Mouse (Mus musculus) layer of hippocampus, postnatal 10 days (tissue): ENCODE results near the gene BC005537. TPM values are rescaled to one million over a fixed set of nuclear protein-coding genes. Genes with fewer than 3 reads are reported as not detected.
A peak's percentile ranks its signal among the peaks of the same experiment; 100 is the strongest.
"Not testable (repeated sequence)": the region's sequence is repeated elsewhere in the genome, so short reads cannot be mapped to it uniquely, and the experiment has no call there.

Experiments used
- DNase-seq, 2 experiments: peaks; one replicate each; pipeline ENCODE4 v3.0.0; 2021; ENCODE audit warnings: low spot score in 2 of 2
- long read RNA-seq: library from polyadenylated mRNA; stranded (forward); transcript quantifications from one replicate; pipeline ENCODE4 v2.0.0, GENCODE M21; 2023
- total RNA-seq, 2 experiments: library from RNA; stranded (reverse); gene quantifications; 2 replicates each; pipeline ENCODE4 v1.2.3; 2021

BC005537 gene
- total RNA-seq, result 100 to 1,000 TPM; 212 to 224 TPM
- long read RNA-seq, full-length matches to known transcripts, result 32 of 38 reads
- long read RNA-seq, partial matches to known transcripts, result 3 of 38 reads
- long read RNA-seq, other reads (novel, unspliced or antisense), result 3 of 38 reads

DNA sequence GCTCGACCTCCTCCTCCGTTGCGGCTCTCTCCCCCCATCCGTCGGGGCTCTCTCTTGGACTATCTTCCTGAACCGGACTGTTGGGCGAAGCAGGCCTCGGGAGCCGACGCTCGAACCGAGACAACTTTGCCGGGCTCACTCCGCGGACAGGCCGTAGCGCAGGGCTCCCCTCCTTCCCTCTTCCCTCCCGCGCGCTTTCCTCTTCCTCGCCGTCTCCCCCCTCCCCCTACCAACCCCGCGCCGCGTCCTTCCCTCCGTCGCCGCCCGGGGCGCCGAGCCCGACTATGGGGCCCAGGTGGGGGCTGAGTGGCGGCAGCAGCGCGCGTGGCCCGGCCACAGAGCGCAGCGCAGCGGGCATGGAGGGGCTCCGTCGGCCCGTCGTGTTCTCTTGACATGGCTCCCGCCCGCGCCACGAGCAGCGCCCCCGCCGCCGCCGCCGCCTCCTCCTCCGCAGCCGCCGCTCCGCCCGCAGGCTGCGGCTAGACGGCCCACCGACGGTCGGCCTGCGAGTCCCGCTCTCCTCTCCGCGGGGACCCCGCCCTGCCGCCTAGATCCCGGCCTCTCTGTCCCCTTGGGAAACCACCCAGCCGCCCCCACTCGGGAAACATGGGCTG is at the start of gene BC005537:
TSS of gene BC005537 (plus strand) at position 350 of the 614 bp plus-strand sequence.
- DNase-seq, result peak; percentile 67 to 74

DNA sequence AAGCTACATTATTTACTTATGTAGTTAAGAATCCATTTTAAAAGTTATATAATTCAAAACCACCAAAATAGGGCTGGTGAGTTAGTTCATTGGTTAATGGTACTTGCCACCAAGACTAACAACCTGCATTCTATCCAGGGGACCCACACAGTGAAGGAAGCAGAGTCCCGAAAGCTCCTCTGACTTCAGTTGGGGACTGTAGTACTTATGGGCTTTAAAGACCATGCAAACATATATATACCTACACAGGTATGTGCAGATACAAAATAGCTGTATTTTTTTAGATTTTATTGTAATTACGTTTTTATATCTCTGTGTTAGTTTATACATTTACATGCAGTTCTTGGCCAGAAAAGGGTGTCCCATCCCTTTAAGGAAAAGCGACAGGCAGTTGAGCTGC is 44.7 kb upstream of the BC005537 start:
- DNase-seq, result no peak

DNA sequence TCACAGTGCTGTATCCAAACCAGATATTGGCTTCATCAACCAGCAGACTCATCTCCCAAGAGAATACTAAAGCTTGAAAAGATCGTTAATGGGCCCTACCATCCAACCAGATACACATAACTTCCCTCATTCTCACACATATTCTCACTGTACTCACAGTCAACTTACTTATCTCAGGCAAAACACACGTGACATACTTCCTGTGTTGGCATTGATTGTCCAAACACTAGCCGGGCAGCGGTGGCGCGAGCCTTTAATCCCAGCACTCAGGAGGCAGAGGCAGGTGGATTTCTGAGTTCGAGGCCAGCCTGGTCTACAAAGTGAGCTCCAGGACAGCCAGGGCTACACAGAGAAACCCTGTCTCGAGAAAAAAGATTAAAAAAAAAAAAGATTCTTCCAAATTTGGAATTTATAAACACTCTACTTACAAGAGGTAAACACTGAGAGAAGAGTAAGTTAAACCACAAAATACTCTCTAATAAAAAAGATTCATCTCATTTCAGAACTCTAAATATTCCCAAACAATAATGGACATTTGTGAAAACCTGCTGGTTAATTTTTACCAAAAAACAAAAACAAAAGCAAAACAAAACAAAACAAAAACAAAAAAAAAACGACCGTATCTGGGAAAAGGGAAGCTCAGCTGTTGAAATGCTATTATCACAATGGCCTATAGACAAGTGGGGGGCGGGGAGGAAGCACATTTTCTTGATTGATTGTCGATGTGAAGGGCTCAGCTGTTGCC is 43.5 kb upstream of the BC005537 start:
- DNase-seq, result no peak

DNA sequence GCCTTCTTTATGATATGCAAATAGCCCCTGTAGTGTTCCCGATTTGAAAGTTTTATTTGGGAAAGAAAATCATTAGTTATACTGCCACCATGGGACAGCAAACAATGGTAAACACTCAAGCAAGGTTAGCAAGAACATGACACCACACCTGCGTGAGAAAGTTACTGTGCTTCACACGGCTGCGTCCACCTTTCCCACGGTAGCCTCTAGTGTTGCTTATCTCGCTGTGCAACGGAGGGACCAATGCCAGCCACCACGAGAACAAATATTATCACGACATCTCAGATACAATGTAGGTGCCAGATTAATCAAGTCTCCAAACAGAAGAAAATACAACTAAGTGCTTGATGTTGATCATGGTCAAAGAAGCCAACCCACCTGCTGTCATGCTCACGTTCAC is 42.0 kb upstream of the BC005537 start:
- no peak for DNase-seq

DNA sequence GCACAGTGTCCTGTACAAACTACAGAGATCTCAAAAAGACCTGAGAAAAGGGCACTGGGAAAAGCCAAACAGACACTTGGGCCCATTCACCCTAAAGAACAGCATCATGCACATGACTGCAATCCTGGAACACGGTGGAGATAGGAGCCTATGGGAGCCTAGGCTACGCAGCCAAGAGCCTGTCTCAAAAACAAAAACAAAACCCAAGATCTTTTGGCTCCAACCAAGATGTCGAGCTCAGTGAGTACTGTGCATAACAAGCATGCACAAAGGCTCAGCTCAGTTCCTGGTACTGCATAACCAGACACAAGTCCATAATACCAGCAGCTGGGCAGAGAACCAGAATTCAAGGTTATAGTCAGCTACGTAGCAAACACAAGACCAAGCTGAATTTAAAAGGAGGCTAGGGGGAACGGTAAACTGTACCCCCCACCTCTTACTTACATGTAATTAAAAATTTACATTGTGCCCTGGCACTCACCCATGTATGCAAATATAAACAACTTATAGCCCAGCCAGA is 41.0 kb upstream of the BC005537 start:
- no peak for DNase-seq

DNA sequence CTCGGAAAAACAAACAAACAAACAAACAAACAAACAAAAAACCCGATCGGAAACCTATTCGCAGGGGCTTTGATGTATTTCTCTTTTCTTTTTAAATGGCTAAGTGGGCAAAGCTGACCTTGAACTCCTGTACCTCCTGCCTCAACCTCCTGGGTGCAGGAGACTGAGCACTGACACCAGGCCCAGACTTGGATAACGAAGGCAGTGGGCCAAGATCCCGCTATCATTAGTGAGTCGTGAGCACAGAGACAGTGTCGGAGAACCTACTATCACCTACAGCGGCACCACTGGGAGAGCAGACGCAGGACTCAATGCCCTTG is 40.4 kb upstream of the BC005537 start:
- no peak for DNase-seq

DNA sequence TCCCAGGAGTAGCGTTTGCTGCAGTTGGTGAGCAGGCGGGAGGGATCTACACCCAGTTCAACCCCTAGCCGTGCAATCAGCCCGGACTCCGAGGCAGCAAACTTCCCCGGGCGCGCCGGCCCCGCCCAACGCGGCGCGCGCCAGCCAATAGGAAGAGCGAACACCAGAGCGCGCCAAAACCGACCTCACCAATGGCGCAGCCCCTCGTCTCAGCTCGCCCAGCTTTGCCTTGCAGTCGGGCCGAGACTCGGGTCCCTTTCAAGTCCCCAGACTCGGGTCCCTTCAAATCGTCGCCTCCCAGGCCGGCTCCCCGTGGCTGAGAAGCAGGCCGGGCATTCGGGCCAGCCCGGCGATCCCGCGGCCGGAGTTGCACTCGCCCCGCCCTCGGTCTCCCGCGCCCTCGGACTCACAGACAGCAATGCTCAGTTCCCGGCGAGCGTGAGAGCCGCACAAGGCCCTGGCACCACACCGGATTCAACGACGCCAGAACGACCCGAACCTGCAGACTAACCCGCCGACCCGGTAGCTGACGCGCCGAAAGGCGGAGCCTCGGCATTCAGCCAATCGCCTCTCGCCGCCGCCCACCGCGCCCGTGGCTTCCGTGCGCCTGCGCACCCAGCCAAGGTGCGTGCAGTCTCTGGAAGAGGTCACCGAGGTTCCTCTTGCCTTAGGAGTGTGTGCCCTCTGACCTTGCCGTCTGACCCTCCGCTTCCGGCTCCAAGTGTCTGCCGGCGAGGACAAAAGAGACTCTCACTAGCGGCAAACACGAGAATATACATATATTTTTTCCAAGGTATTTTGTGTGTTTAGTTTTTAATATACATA is 39.8 kb upstream of the BC005537 start, which contains the start of gene Gmnn:
TSS of gene Gmnn (minus strand) at position 521 of the 825 bp plus-strand sequence.
- peak; percentile 76 to 84 for DNase-seq

DNA sequence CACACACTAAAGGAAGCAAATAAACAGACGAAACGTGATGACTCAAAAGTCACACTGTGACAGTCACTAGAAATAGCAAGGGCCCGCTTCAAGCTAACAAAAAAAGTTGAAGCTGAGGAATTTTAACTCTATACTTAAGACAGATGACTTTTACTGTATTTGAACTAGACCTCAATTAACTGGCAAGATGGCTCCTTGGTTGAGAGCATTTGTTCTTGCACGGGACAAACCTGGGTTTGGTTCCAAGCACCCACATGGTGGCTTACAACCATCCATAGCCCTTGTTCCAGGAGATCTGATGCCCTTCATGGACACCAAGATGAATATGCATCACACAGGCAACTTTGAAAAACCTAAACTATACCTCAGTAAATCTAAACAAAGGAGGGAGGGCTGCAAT is 39.2 kb upstream of the BC005537 start:
- no peak for DNase-seq

DNA sequence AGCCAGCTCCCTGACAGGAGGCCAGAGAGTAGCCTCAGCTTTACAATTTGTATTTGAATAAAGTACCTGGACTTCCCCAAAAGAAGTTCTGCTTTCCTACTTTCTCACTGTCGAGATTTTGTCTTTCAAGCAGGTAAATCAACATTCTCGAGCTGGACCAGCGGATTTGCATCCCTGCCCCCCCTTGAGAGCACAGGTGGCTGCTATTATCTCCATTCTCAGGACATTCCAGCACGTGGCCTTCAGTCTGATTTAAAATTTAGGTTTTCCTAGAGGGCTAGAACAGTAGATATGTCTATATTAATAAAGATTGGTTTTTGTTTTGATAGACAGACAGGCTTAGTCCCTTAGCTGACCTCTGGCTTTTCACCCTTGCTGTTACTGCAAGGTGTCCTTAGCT is 33.6 kb upstream of the BC005537 start:
- not testable (repeated sequence) for DNase-seq

DNA sequence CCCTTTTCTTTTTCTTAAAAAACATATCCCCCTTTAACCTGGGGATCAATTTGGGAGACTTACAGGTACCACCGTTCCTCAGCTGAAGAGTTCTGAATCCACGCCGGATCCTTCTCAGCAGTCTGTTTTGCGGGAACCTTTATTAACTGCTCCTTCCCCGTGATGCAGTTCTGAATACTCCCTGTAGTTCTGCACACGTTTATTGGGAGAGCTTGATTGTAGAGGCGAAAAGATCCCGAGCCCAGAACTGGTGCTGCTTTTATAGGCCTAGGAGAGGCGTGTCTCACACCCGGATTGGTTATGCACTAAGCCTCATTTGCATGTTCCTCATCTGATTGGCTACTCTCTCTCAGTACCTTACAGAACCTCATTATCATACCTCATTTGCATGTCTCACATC is 30.0 kb upstream of the BC005537 start:
- DNase-seq, result not testable (repeated sequence)

DNA sequence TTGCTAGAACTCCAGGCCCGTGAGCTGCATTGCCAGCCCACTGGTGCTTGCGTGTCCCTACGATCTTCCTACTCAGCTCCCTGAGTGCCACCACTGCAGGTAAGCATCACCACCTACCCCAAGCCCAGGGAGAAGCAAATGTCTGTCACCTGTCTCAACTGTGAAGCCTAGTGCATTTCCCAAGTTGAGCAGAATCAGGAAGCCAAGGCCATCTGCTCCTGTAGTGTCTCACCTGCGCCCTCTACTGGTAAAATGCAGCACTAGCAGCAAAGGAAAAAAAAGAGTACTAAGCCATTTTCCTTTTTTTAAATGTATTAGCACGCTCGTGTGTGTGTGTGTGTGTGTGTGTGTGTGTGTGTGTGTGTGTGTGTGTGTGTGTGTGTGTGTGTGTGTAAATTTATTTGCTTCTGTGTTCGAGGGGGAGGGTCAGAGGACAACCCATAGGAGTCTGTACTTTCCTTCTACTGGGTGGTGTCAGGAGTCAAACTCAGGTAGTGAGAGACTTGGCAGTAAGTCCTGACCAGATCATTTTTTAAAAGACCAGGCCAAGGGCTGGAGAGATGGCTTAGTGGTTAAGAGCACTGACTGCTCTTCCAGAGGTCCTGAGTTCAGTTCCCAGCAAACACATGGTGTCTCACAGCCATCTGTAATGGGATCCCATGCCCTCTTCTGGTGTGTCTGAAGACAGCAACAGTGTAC is 25.2 kb upstream of the BC005537 start:
- DNase-seq, result peak; percentile 46 to 60

DNA sequence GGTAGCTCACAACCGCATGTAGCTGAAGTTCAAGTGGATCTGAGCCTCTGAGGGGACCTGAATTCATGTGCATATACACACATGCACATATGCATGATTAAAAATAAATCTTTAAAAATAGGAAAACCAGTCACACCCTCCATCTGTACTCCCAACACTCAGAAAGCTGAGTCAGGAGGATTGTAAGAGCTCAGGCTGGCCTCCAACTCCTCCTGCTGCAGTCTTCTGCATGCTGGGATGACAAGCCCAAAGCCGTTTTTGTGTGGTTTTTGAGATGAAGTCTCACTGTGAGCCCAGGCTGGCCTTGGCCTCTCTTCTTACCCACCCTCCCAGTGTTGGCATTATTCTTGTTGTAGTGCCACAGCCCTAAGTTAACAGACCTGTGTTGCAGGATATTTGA is 23.4 kb upstream of the BC005537 start:
- DNase-seq, result no peak

DNA sequence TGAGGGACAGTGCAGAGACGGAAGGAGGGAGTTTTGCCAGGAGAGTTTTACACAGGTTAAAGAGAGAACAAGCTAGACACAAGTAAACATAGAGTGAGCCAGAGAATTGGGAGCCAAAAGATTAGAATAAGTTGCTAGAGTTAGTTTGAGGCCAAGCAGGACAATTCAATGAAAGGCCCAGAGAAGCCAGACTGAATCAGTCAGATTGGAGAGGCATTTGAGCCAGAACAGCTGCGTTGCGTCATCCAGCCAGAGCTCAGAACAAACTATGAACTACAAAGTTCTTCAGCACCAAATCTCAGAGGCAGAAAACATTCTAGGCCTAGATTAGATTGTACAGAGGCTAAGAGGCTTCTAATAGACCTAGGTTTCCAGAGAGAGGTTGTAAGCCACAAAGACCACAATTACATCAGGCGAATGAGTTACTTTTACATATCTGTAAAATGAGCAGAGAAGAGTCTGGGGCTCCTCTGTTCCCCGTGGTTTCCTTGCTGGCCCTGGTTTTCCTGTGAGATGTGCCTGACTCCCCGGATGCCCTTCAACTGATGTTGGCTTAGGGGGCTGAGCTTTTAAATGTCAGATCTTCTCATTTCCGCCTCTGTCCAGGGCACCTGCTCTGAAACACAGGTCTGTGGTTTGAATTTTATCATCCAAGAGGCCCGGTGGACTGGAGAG is 22.6 kb upstream of the BC005537 start:
- DNase-seq, result no peak

DNA sequence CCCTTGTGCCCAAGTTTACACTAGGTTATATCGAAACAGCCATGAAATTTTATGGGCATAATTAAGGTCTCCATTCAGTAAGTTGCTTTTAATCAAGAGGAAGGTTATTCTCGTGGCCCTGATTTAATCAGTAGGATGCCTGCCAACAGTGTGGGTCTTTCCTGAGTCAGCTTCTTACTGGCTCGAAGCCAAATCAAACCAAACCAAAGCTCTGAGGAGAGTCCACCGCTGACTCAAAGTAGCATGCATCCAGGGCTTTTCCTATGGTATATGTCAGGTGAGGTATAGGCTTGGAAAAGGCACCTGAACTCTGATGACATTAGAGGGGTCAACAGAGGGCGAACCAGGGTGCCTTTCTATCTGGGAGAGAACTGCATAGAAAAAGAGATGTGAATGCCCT is 19.5 kb upstream of the BC005537 start:
- no peak for DNase-seq

DNA sequence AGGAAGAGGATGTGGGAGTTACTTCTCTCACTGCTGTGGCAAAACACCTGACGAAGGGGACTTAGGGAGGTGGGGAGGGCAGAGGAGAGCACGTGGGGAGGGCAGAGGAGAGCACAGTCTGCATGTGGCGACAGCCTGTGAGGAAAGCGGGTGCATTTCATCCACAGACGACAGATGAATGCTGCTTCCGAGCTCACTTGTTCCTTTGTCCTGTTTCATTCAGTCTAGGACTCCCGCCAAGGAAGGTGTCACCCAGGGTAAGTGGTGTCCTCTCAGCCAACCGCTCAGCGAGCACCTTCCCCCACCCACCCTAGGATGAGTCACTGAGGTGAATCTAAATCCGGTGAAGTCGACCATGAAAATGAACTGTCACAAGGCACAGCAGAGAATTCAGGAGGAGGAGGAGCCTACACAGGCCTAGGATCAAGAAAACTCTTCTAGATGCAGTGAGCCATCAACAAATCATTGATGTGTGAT is 15.4 kb upstream of the BC005537 start:
- DNase-seq, result no peak

DNA sequence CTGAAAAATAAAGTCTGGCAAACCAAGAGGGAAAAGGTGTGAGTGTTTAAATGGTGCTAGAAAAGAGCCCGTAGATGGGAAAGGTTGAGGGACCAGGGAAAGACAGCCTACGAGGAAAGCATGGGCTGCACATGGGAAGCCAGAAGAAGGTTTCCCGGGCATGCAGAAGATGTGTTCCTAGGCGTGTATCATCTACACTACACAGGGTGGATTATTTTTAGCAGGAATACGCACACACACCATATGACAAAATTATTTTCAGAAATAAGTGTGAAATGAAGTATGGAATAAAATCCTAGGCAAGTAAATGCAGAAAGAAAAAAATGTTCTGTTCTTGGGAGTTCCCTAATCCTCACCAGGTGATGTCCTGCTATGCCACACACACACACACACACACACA is 14.0 kb upstream of the BC005537 start:
- no peak for DNase-seq

DNA sequence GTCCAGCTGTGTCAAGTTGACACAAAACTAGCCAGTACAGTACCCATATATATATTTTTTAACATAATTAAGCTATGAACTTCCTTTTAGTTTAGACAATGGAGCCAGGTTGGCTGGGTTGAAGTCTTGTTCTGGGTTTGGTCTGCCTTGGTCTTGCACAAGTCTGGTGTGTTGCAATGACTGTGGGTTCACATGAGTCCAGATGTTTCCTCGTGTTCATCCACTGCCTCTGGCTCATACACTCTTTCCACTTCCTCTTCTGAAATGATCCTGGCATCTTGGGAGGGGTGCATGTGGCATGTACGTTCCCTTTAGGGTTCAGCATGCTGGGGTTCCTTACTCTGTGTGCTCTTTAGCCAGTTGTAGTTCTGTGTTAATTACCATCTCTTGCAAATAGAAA is 10.1 kb upstream of the BC005537 start:
- no peak for DNase-seq

DNA sequence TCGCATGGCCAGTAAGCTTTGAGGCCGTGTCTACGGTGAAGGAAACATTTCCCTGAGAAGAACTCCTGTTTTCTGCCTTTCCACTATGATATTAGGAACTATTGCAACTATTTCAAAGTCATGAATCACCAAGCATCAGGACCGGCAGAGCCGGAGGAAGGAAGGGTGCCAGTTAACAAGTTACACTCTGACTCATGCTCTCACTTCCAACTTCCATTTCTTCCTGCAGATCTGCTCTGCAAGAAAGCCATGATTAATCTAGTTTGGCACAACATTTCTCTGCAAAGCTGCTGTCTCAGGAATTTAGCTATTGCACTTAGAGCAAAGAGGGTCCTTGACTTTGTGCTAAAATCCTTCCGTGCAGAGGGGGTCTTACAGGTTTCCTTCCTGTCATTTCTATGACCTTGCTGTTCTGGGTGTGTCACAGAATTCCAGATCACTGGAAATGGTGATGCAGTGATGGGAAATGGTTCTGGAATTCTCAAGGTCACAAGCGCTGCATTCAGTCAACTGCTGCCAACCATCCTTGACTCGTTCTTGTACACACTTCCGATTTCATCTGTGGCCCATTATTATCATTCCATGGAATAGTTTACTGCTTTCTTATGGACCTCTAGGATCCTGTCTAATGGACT is 8.9 kb upstream of the BC005537 start:
- no peak for DNase-seq

DNA sequence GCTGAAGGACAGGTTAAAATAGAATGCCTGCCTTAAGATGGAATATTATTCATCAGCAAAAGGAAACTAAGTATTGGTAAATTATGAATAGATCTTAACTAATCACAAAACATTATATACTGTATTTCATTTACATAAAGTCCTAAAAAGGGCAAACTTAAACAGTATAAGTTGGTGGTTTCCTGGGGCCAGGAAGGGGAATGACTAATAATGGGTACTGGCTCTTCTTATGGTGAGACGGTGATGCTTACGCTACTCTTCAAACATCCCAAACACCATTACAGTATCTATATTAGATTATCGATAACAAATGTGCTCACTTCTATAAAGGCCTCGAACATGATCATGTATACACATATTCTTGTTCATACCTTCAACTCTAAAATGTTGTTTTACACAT is 2.8 kb upstream of the BC005537 start:
- no peak for DNase-seq

DNA sequence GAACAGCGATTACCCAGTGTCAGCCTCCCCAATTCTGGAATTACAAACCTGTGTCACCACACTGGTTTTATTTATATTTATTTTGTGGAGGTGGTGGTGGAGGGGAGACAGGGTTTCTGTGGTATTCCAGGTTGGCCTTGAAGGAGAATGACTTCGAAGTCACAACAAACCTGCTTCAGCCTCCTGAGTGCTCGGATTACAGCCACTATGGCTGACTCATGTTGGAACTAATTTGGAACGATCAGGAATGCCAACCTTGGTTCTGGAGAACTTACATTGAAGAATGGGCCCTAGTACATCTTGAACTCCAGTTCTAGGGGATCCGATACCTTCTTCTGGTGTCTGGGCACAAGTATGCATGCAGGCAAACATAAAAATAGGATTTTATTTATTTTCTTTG is 2.1 kb upstream of the BC005537 start:
- no peak for DNase-seq
